Mouse (Mus musculus): ENCODE data around the gene Dpp7. TPM values are rescaled to one million over a fixed set of nuclear protein-coding genes. Genes with fewer than 3 reads are reported as not detected.

The Dpp7 gene
- polyA plus RNA-seq, 1 experiment from 2014 or later: 26.4 TPM

GRCm38 (mm10) chr2:25303452-25303851 is 52.7 kb downstream of the Dpp7 start:
- Histone ChIP-seq H3K4me3 (no peak overlapping the region), H3K9ac (no peak overlapping the region), H3K4me1 (replicated peaks) (peaks cover 17% of the 10 kb centered on the region), H3K4me2 (no peak overlapping the region), H3K36me3 (peaks cover 31% of the 10 kb centered on the region), H3K9me3 (no peaks in the 10 kb centered on the region), H3K27ac (replicated peaks) (no peak overlapping the region), H3K27me3 (peaks cover 62% of the 10 kb centered on the region)
- WGBS: 67% methylated on average over 3 of the region's 3 CpGs
- ATAC-seq (ENCODE audit: low read depth): no peak

Other genes with a start within 250 kb of the Dpp7 start
- 25.5 and 27.9 TPM in 2 replicates for gene Nrarp, start 175.6 kb downstream of the Dpp7 start, polyA plus RNA-seq (2015; fragmentation: Nextera tagmentation; extraction: Ambion mirVana)
- gene Tor4a, start 159.5 kb downstream of the Dpp7 start, polyA plus RNA-seq (2015; fragmentation: Nextera tagmentation; extraction: Ambion mirVana): 1.2 and 1.4 TPM in 2 replicates
- 95.1 and 99.9 TPM in 2 replicates for gene Nelfb, start 144.9 kb downstream of the Dpp7 start, polyA plus RNA-seq (2015; fragmentation: Nextera tagmentation; extraction: Ambion mirVana)
- 0.15 TPM in 1 of 2 replicates, not detected in the other for gene Stpg3, start 141.7 kb downstream of the Dpp7 start, polyA plus RNA-seq (2015; fragmentation: Nextera tagmentation; extraction: Ambion mirVana)
- gene Fam166a, start 137.6 kb downstream of the Dpp7 start, polyA plus RNA-seq (2015; fragmentation: Nextera tagmentation; extraction: Ambion mirVana): 0.89 TPM in 1 of 2 replicates, not detected in the other
- gene Tubb4b, start 131.7 kb downstream of the Dpp7 start, polyA plus RNA-seq (2015; fragmentation: Nextera tagmentation; extraction: Ambion mirVana): 361 and 388 TPM in 2 replicates
- not detected in 2 replicates for gene Slc34a3, start 122.0 kb downstream of the Dpp7 start, polyA plus RNA-seq (2015; fragmentation: Nextera tagmentation; extraction: Ambion mirVana)
- not detected in 2 replicates for gene Rnf224, start 119.6 kb downstream of the Dpp7 start, polyA plus RNA-seq (2015; fragmentation: Nextera tagmentation; extraction: Ambion mirVana)
- 83.0 and 91.6 TPM in 2 replicates for gene Rnf208, start 114.1 kb downstream of the Dpp7 start, polyA plus RNA-seq (2015; fragmentation: Nextera tagmentation; extraction: Ambion mirVana)
- gene Cysrt1, start 113.9 kb downstream of the Dpp7 start, polyA plus RNA-seq (2015; fragmentation: Nextera tagmentation; extraction: Ambion mirVana): 0.22 TPM in 1 of 2 replicates, not detected in the other
- 5.3 and 5.4 TPM in 2 replicates for gene AL732309.1, start 109.5 kb downstream of the Dpp7 start, polyA plus RNA-seq (2015; fragmentation: Nextera tagmentation; extraction: Ambion mirVana)
- gene Tmem203, start 100.9 kb downstream of the Dpp7 start, polyA plus RNA-seq (2015; fragmentation: Nextera tagmentation; extraction: Ambion mirVana): 18.8 and 21.5 TPM in 2 replicates
- gene Tprn, start 93.7 kb downstream of the Dpp7 start, polyA plus RNA-seq (2015; fragmentation: Nextera tagmentation; extraction: Ambion mirVana): 13.3 and 14.6 TPM in 2 replicates
- 187 and 206 TPM in 2 replicates for gene Ssna1, start 83.9 kb downstream of the Dpp7 start, polyA plus RNA-seq (2015; fragmentation: Nextera tagmentation; extraction: Ambion mirVana)
- 128 and 131 TPM in 2 replicates for gene Anapc2, start 83.9 kb downstream of the Dpp7 start, polyA plus RNA-seq (2015; fragmentation: Nextera tagmentation; extraction: Ambion mirVana)
- not detected in 2 replicates for gene Tmem210, start 68.2 kb downstream of the Dpp7 start, polyA plus RNA-seq (2015; fragmentation: Nextera tagmentation; extraction: Ambion mirVana)
- not detected in 2 replicates for gene Lrrc26, start 66.4 kb downstream of the Dpp7 start, polyA plus RNA-seq (2015; fragmentation: Nextera tagmentation; extraction: Ambion mirVana)
- 27.1 and 30.2 TPM in 2 replicates for gene Grin1, start 37.2 kb downstream of the Dpp7 start, polyA plus RNA-seq (2015; fragmentation: Nextera tagmentation; extraction: Ambion mirVana)
- 55.4 and 73.6 TPM in 2 replicates for gene Man1b1, start 24.0 kb downstream of the Dpp7 start, polyA plus RNA-seq (2015; fragmentation: Nextera tagmentation; extraction: Ambion mirVana)
- gene Uap1l1, start 9.3 kb upstream of the Dpp7 start, polyA plus RNA-seq (2015; fragmentation: Nextera tagmentation; extraction: Ambion mirVana): 6.0 and 8.5 TPM in 2 replicates
- gene Sapcd2, start 16.0 kb upstream of the Dpp7 start, polyA plus RNA-seq (2015; fragmentation: Nextera tagmentation; extraction: Ambion mirVana): 9.9 and 11.3 TPM in 2 replicates
- 11.0 and 14.8 TPM in 2 replicates for gene Entpd2, start 39.5 kb upstream of the Dpp7 start, polyA plus RNA-seq (2015; fragmentation: Nextera tagmentation; extraction: Ambion mirVana)
- 359 and 403 TPM in 2 replicates for gene Npdc1, start 43.0 kb upstream of the Dpp7 start, polyA plus RNA-seq (2015; fragmentation: Nextera tagmentation; extraction: Ambion mirVana)
- 0.18 TPM in 1 of 2 replicates, not detected in the other for gene Fut7, start 66.9 kb upstream of the Dpp7 start, polyA plus RNA-seq (2015; fragmentation: Nextera tagmentation; extraction: Ambion mirVana)
- gene Abca2, start 72.3 kb upstream of the Dpp7 start, polyA plus RNA-seq (2015; fragmentation: Nextera tagmentation; extraction: Ambion mirVana): 9.8 and 10.2 TPM in 2 replicates
- 2.8 and 3.2 TPM in 2 replicates for gene Clic3, start 100.5 kb upstream of the Dpp7 start, polyA plus RNA-seq (2015; fragmentation: Nextera tagmentation; extraction: Ambion mirVana)
- 85.1 and 97.1 TPM in 2 replicates for gene Paxx, start 104.7 kb upstream of the Dpp7 start, polyA plus RNA-seq (2015; fragmentation: Nextera tagmentation; extraction: Ambion mirVana)
- gene Ptgds, start 113.7 kb upstream of the Dpp7 start, polyA plus RNA-seq (2015; fragmentation: Nextera tagmentation; extraction: Ambion mirVana): 19.7 and 19.9 TPM in 2 replicates
- not detected in 2 replicates for gene Lcn12, start 137.6 kb upstream of the Dpp7 start, polyA plus RNA-seq (2015; fragmentation: Nextera tagmentation; extraction: Ambion mirVana)
- 124 and 129 TPM in 2 replicates for gene Fbxw5, start 144.4 kb upstream of the Dpp7 start, polyA plus RNA-seq (2015; fragmentation: Nextera tagmentation; extraction: Ambion mirVana)
- gene C8g, start 145.4 kb upstream of the Dpp7 start, polyA plus RNA-seq (2015; fragmentation: Nextera tagmentation; extraction: Ambion mirVana): 5.7 and 8.0 TPM in 2 replicates
- gene Traf2, start 190.6 kb upstream of the Dpp7 start, polyA plus RNA-seq (2015; fragmentation: Nextera tagmentation; extraction: Ambion mirVana): 19.2 and 20.8 TPM in 2 replicates
- gene Edf1, start 201.5 kb upstream of the Dpp7 start, polyA plus RNA-seq (2015; fragmentation: Nextera tagmentation; extraction: Ambion mirVana): 426 and 453 TPM in 2 replicates
- 2.5 and 3.4 TPM in 2 replicates for gene Mamdc4, start 218.5 kb upstream of the Dpp7 start, polyA plus RNA-seq (2015; fragmentation: Nextera tagmentation; extraction: Ambion mirVana)
- gene Phpt1, start 218.9 kb upstream of the Dpp7 start, polyA plus RNA-seq (2015; fragmentation: Nextera tagmentation; extraction: Ambion mirVana): 180 and 188 TPM in 2 replicates
- gene Ajm1, start 225.4 kb upstream of the Dpp7 start, polyA plus RNA-seq (2015; fragmentation: Nextera tagmentation; extraction: Ambion mirVana): 7.1 and 8.4 TPM in 2 replicates

All from neural tube, embryonic 13.5 days (tissue).